Mouse (Mus musculus): ENCODE data around the gene Tmigd1. TPM values are rescaled to one million over a fixed set of nuclear protein-coding genes. Genes with fewer than 3 reads are reported as not detected.

The Tmigd1 gene
- total and polyA plus RNA-seq, 3 experiments = not detected

- Histone ChIP-seq H3K9ac (ENCODE audit: insufficient read depth, low read depth) (no peak overlapping the region), H3K4me2 (ENCODE audit: insufficient read depth, low read depth, poor library complexity, severe bottlenecking) (no peak overlapping the region), H3K4me1 (ENCODE audit: control insufficient read depth in 1 of 2, insufficient read depth in 2 of 2) (peaks cover 16 to 31% of the 10 kb centered on the region in 2 experiments), H3K27ac (ENCODE audit: insufficient read depth, low read depth) (no peak overlapping the region), H3K27me3 (replicated peaks) (no peaks in the 10 kb centered on the region), H3K9me3 (replicated peaks; ENCODE audit: low read length) (no peaks in the 10 kb centered on the region), H3K4me3 (replicated peaks in 1 of 3; ENCODE audit: low read depth in 2 of 3, low read length in 2 of 3, poor library complexity in 1 of 3) (peak overlapping the region in 1 of 3 experiments; percentile 7), H3K79me2 (replicated peaks; ENCODE audit: control insufficient read depth, extremely low read depth, insufficient read depth, poor library complexity, severe bottlenecking) (no peaks in the 10 kb centered on the region), H3K36me3 (replicated peaks in 1 of 2; ENCODE audit: control insufficient read depth in 1 of 2, insufficient read depth in 1 of 2, low read length in 1 of 2) (no peaks in the 10 kb centered on the region)
- dilution Hi-C loops (cut with MboI; ENCODE audit: extremely low pct_ligation_motif_present, extremely low pct_unique_long_range_greater_than_20kb, low sequenced_read_pairs) (no loop called here), in situ Hi-C loops (cut with MboI; ENCODE audit: low pct_ligation_motif_present, low pct_unique_long_range_greater_than_20kb, low sequenced_read_pairs) (no loop called here)
- TF ChIP-seq E2F4 (IDR thresholded peaks at IDR 0.05; ENCODE audit: insufficient replicate concordance, low read depth, low read length) = no peak
- no peak for TF ChIP-seq MYC (IDR thresholded peaks at IDR 0.05; ENCODE audit: low read depth, low read length)
- TF ChIP-seq JUN (IDR thresholded peaks at IDR 0.05; ENCODE audit: insufficient read depth, low read depth, low read length) = peak; percentile 95
- TF ChIP-seq BHLHE40 (IDR thresholded peaks at IDR 0.05; ENCODE audit: low read depth, low read length) = peak; percentile 97
- peak; percentile 95 for TF ChIP-seq EP300 (IDR thresholded peaks at IDR 0.05; ENCODE audit: low read length)
- TF ChIP-seq MEF2A (IDR thresholded peaks at IDR 0.05; ENCODE audit: borderline replicate concordance, low read depth, low read length) = peak; percentile 81
- TF ChIP-seq CHD2 (IDR thresholded peaks at IDR 0.05; ENCODE audit: low read length) = 0 out of 2 replicates have a peak, but pooled peaks have one; percentile 28
- peak; percentile 84 for TF ChIP-seq RCOR1 (conservative IDR thresholded peaks at IDR 0.05; ENCODE audit: low read depth, low read length)
- TF ChIP-seq CTCF (conservative IDR thresholded peaks at IDR 0.05 in 1 of 2, IDR thresholded peaks at IDR 0.05 in 1 of 2; ENCODE audit: low read depth in 2 of 2, low read length in 2 of 2) = no peak
- TF ChIP-seq ZNF384 (IDR thresholded peaks at IDR 0.05; ENCODE audit: low read depth, low read length) = no peak
- TF ChIP-seq ETS1 (conservative IDR thresholded peaks at IDR 0.05; ENCODE audit: low read depth, low read length) = peak; percentile 90
- TF ChIP-seq JUND (conservative IDR thresholded peaks at IDR 0.05; ENCODE audit: low read depth, low read length) = peak; percentile 95
- peak; percentile 43; the same call in 1 of the 2 replicates for TF ChIP-seq TCF12 (IDR thresholded peaks at IDR 0.05; ENCODE audit: low read depth, low read length)
- no peak for TF ChIP-seq SIN3A (IDR thresholded peaks at IDR 0.05; ENCODE audit: low read length)
- TF ChIP-seq IRF4 (IDR thresholded peaks at IDR 0.05; ENCODE audit: low read depth, low read length) = peak; percentile 98
- TF ChIP-seq MAFK (IDR thresholded peaks at IDR 0.05; ENCODE audit: insufficient replicate concordance, low read length) = peak; percentile 79
- 0 out of 2 replicates have a peak, but pooled peaks have one; percentile 13 for TF ChIP-seq MAZ (IDR thresholded peaks at IDR 0.05; ENCODE audit: low read depth, low read length)
- peak; percentile 70 for DNase-seq (ENCODE audit: extremely low read depth)
Measured at GRCm38 (mm10) chr11:76873865-76874264, 28.1 kb upstream of the Tmigd1 start.

GRCm38 (mm10) chr11:76874766-76875165, 27.2 kb upstream of the Tmigd1 start:
- H3K79me2 ChIP-seq (replicated peaks; ENCODE audit: control insufficient read depth, extremely low read depth, insufficient read depth, poor library complexity, severe bottlenecking) = no peaks in the 10 kb centered on the region
- TF ChIP-seq USF1 (IDR thresholded peaks at IDR 0.05; ENCODE audit: low read depth, low read length) (no peak), E2F4 (IDR thresholded peaks at IDR 0.05; ENCODE audit: insufficient replicate concordance, low read depth, low read length) (no peak), CTCF (conservative IDR thresholded peaks at IDR 0.05 in 1 of 2, IDR thresholded peaks at IDR 0.05 in 1 of 2; ENCODE audit: low read depth in 2 of 2, low read length in 2 of 2) (no peak), IRF4 (IDR thresholded peaks at IDR 0.05; ENCODE audit: low read depth, low read length) (no peak), EP300 (IDR thresholded peaks at IDR 0.05; ENCODE audit: low read length) (no peak), POLR2A (IDR thresholded peaks at IDR 0.05; ENCODE audit: low read depth, low read length) (no peak), RAD21 (IDR thresholded peaks at IDR 0.05; ENCODE audit: low read depth, low read length) (no peak), MXI1 (IDR thresholded peaks at IDR 0.05; ENCODE audit: low read depth, low read length) (no peak)
- H3K4me2 ChIP-seq (ENCODE audit: insufficient read depth, low read depth, poor library complexity, severe bottlenecking) = no peak overlapping the region
- H3K36me3 ChIP-seq (replicated peaks in 1 of 2; ENCODE audit: control insufficient read depth in 1 of 2, insufficient read depth in 1 of 2, low read length in 1 of 2) = no peaks in the 10 kb centered on the region
- in situ Hi-C loops (cut with MboI; ENCODE audit: low pct_ligation_motif_present, low pct_unique_long_range_greater_than_20kb, low sequenced_read_pairs) = no loop called here
- DNase-seq (ENCODE audit: extremely low read depth) = no peak
- dilution Hi-C loops (cut with MboI; ENCODE audit: extremely low pct_ligation_motif_present, extremely low pct_unique_long_range_greater_than_20kb, low sequenced_read_pairs) = no loop called here
- H3K27ac ChIP-seq (ENCODE audit: insufficient read depth, low read depth) = no peak overlapping the region
- no peak overlapping the region for H3K9ac ChIP-seq (ENCODE audit: insufficient read depth, low read depth)
- no peak overlapping the region for H3K4me3 ChIP-seq (replicated peaks in 1 of 3; ENCODE audit: low read depth in 2 of 3, low read length in 2 of 3, poor library complexity in 1 of 3)
- no peaks in the 10 kb centered on the region for H3K9me3 ChIP-seq (replicated peaks; ENCODE audit: low read length)
- H3K27me3 ChIP-seq (replicated peaks) = no peaks in the 10 kb centered on the region
- peaks cover 16 to 33% of the 10 kb centered on the region in 2 experiments for H3K4me1 ChIP-seq (ENCODE audit: control insufficient read depth in 1 of 2, insufficient read depth in 2 of 2)

Measured in CH12.LX (cell line).